Mouse (Mus musculus) heart, adult 2 months (tissue): ENCODE measurements around the gene Magt1. TPM values are rescaled to one million over a fixed set of nuclear protein-coding genes. Genes with fewer than 3 reads are reported as not detected.
A peak's percentile ranks its signal among the peaks of the same experiment; 100 is the strongest.
"Not testable (repeated sequence)": the region's sequence is repeated elsewhere in the genome, so short reads cannot be mapped to it uniquely, and the experiment has no call there.

ENCODE experiments used
- DNase-seq, 2 experiments: peaks; one replicate each; pipeline ENCODE4 v3.0.0; 2021
- H3K27ac ChIP-seq: fragments of 200-600 bp; 2 replicates; pipeline ENCODE4 v1.8.1; 2022
- H3K27me3 ChIP-seq: fragments of 200-500 bp; 2 replicates; pipeline ENCODE4 v1.6.1; 2012; ENCODE audit warnings: mild to moderate bottlenecking, low read length, inconsistent platforms, mixed read lengths; ENCODE audit not compliant: control insufficient read depth, insufficient read depth
- H3K36me3 ChIP-seq: fragments of 200-500 bp; 2 replicates; pipeline ENCODE4 v1.6.1; 2012; ENCODE audit warnings: low read length, inconsistent platforms; ENCODE audit not compliant: control insufficient read depth, insufficient read depth
- H3K4me1 ChIP-seq: fragments of 200-500 bp; 2 replicates; pipeline ENCODE4 v1.6.1; 2011; ENCODE audit warnings: low read length; ENCODE audit not compliant: control insufficient read depth, insufficient read depth
- H3K4me3 ChIP-seq: fragments of 200-600 bp; 2 replicates; pipeline ENCODE4 v1.8.1; 2022
- H3K79me2 ChIP-seq: fragments of 200-500 bp; replicated peaks from 2 replicates; pipeline ENCODE4 v1.6.1; 2012; ENCODE audit warnings: mild to moderate bottlenecking, inconsistent platforms, low read length, moderate library complexity, mixed read lengths; ENCODE audit not compliant: control insufficient read depth, insufficient read depth
- H3K9ac ChIP-seq: fragments of 200-500 bp; 2 replicates; pipeline ENCODE4 v1.6.1; 2012; ENCODE audit warnings: low read depth, mild to moderate bottlenecking, control low read depth, inconsistent platforms, low read length, mixed read lengths
- CTCF ChIP-seq: fragments of 200-600 bp; IDR thresholded peaks from 2 replicates; pipeline ENCODE4 v1.8.1; 2022; ENCODE audit warnings: antibody characterized with exemption, mild to moderate bottlenecking, moderate library complexity
- EP300 ChIP-seq: fragments of 200-500 bp; IDR thresholded peaks from 2 replicates; pipeline ENCODE4 v1.6.1; 2011; ENCODE audit warnings: low read depth, low read length, control low read depth; ENCODE audit not compliant: insufficient read depth
- POLR2A ChIP-seq: fragments of 200-500 bp; IDR thresholded peaks from 2 replicates; pipeline ENCODE4 v1.6.1; 2011; ENCODE audit warnings: mild to moderate bottlenecking, low read depth, low read length, control low read depth; ENCODE audit not compliant: insufficient read depth
- WGBS: fragments of 180-500 bp; shearing (Covaris S2); methylation state at CpG from one replicate; pipeline ENCODE4 v1.1.7; 2018; 5-methylcytosine and 5-hydroxymethylcytosine counted together
- intact Hi-C: fragments of 180-260 bp; cut with DNase I; formaldehyde crosslinking; loops from one replicate; pipeline ENCODE4 v1.15.1; 2025
- polyA plus RNA-seq: library from polyadenylated mRNA; depleted of rRNA; stranded (reverse); fragments of >200 nt; gene quantifications from 2 replicates; pipeline ENCODE4 v1.2.3, GENCODE M21; 2012
- total RNA-seq, 2 experiments: library from RNA; stranded (reverse); gene quantifications; 2 replicates each; pipeline ENCODE4 v1.2.3; 2021

Gene Magt1
- total and polyA plus RNA-seq, 3 experiments: 6.6 to 58.3 (median 44.0) TPM

- no peak overlapping the region for H3K9ac ChIP-seq
- peak overlapping the region; percentile 63 for H3K4me3 ChIP-seq
- H3K27me3 ChIP-seq: no peaks in the 10 kb centered on the region
- intact Hi-C loops: no loop called here
- H3K27ac ChIP-seq: no peak overlapping the region
- WGBS: 75% methylated on average over 4 of the region's 4 CpGs
- peaks cover 7% of the 10 kb centered on the region for H3K36me3 ChIP-seq
- H3K4me1 ChIP-seq: no peaks in the 10 kb centered on the region; the same call in 1 of the 2 replicates
- TF ChIP-seq CTCF: no peak
- no peak for TF ChIP-seq EP300
- no peak for TF ChIP-seq POLR2A
- DNase-seq: no peak
- no peaks in the 10 kb centered on the region for H3K79me2 ChIP-seq
Measured at GRCm38 (mm10) chrX:106017516-106017915, 5.8 kb upstream of the Magt1 start.

GRCm38 (mm10) chrX:106017102-106017501 lies 5.4 kb upstream of the Magt1 start:
- no peaks in the 10 kb centered on the region for H3K27me3 ChIP-seq
- peaks cover 7% of the 10 kb centered on the region for H3K36me3 ChIP-seq
- peak overlapping the region; percentile 42; the same call in 1 of the 2 replicates for H3K9ac ChIP-seq
- H3K27ac ChIP-seq: peak overlapping the region; percentile 85; the same call in 1 of the 2 replicates
- H3K79me2 ChIP-seq: no peaks in the 10 kb centered on the region
- DNase-seq: no peak
- 61% methylated on average over 3 of the region's 3 CpGs for WGBS
- intact Hi-C loops: no loop called here
- H3K4me1 ChIP-seq: no peaks in the 10 kb centered on the region; the same call in 1 of the 2 replicates
- TF ChIP-seq EP300 (no peak), CTCF (no peak), POLR2A (no peak)
- H3K4me3 ChIP-seq: peak overlapping the region; percentile 63

- H3K4me3 ChIP-seq: peak within 1 kb of the TSS; percentile 63
- H3K27me3 ChIP-seq: no peaks in the 10 kb centered on the region
- TF ChIP-seq EP300 (no peak), POLR2A (peak; percentile 89)
- peak within 1 kb of the TSS; percentile 85 for H3K27ac ChIP-seq
- no peaks in the 10 kb centered on the region; the same call in 1 of the 2 replicates for H3K4me1 ChIP-seq
- H3K9ac ChIP-seq: peak within 1 kb of the TSS; percentile 83
- intact Hi-C loops: no loop called here
- 12% methylated on average over 26 of the region's 26 CpGs for WGBS
- DNase-seq: peak; percentile 71 to 75
- H3K36me3 ChIP-seq: peaks cover 7% of the 10 kb centered on the region
- H3K79me2 ChIP-seq: no peaks in the 10 kb centered on the region
Measured at GRCm38 (mm10) chrX:106015571-106016322, 4.0 kb upstream of the Magt1 start, which contains the start of gene Cox7b. Cox7b (plus strand) TSS chrX:106015700.

GRCm38 (mm10) chrX:106014741-106015377 lies 3.2 kb upstream of the Magt1 start:
- intact Hi-C loops: loop anchor here (5.0 kb wide), 2 partner anchors 88 to 148 kb away; partner anchors contain the start of gene Atrx
- WGBS: 55% methylated on average over 2 of the region's 2 CpGs
- H3K4me3 ChIP-seq: peak overlapping the region; percentile 63; the same call in 1 of the 2 replicates
- not testable (repeated sequence) for H3K27me3 ChIP-seq, DNase-seq, H3K36me3 ChIP-seq, H3K4me1 ChIP-seq, H3K79me2 ChIP-seq, H3K9ac ChIP-seq
- peak overlapping the region; percentile 85 for H3K27ac ChIP-seq

- TF ChIP-seq EP300 (no peak), CTCF (peak; percentile 93)
- 16% methylated on average over 2 of the region's 2 CpGs for WGBS
- H3K4me3 ChIP-seq: no peak overlapping the region
- H3K27ac ChIP-seq: no peak overlapping the region
- no peak overlapping the region for H3K9ac ChIP-seq
- H3K27me3 ChIP-seq: no peaks in the 10 kb centered on the region
- no peaks in the 10 kb centered on the region for H3K4me1 ChIP-seq
- DNase-seq: peak; percentile 36 to 45
- intact Hi-C loops: loop anchor here (5.0 kb wide), 2 partner anchors 86 to 146 kb away; partner anchors contain the start of gene Atrx
- no peaks in the 10 kb centered on the region for H3K79me2 ChIP-seq
- no peaks in the 10 kb centered on the region for H3K36me3 ChIP-seq
Measured at GRCm38 (mm10) chrX:106013217-106013616, 1.5 kb upstream of the Magt1 start.

- Histone ChIP-seq H3K4me1 (no peaks in the 10 kb centered on the region), H3K36me3 (no peaks in the 10 kb centered on the region), H3K27ac (peak overlapping the region; percentile 73), H3K4me3 (peak overlapping the region; percentile 41), H3K79me2 (no peaks in the 10 kb centered on the region), H3K9ac (no peak overlapping the region), H3K27me3 (no peaks in the 10 kb centered on the region)
- 60% methylated on average over 3 of the region's 3 CpGs for WGBS
- TF ChIP-seq POLR2A (no peak), EP300 (no peak), CTCF (no peak)
- no peak for DNase-seq
- intact Hi-C loops: loop anchor here (5.0 kb wide), 2 partner anchors 85 to 145 kb away; partner anchors contain the start of gene Atrx
Measured at GRCm38 (mm10) chrX:106012559-106012958, 853 bp upstream of the Magt1 start.
